Mouse (Mus musculus) heart, adult 9 months (tissue): ENCODE data around the gene Cdc40.
A peak's percentile ranks its signal among the peaks of the same experiment; 100 is the strongest.

Experiments used
- DNase-seq, 2 experiments: peaks; one replicate each; pipeline ENCODE4 v3.0.0; 2022; ENCODE audit warnings: low spot score in 2 of 2

Cdc40 gene

GRCm38 (mm10) chr10:40882831-40883643 lies at the start of gene Cdc40, which contains the start of gene Wasf1:
Gene Cdc40, minus strand, starts transcription at chr10:40883311.
Gene Wasf1, plus strand, starts transcription at chr10:40883475.
- DNase-seq = peak; percentile 95

GRCm38 (mm10) chr10:40919464-40919863 lies 36.4 kb upstream of the Cdc40 start:
- no peak for DNase-seq

DNA sequence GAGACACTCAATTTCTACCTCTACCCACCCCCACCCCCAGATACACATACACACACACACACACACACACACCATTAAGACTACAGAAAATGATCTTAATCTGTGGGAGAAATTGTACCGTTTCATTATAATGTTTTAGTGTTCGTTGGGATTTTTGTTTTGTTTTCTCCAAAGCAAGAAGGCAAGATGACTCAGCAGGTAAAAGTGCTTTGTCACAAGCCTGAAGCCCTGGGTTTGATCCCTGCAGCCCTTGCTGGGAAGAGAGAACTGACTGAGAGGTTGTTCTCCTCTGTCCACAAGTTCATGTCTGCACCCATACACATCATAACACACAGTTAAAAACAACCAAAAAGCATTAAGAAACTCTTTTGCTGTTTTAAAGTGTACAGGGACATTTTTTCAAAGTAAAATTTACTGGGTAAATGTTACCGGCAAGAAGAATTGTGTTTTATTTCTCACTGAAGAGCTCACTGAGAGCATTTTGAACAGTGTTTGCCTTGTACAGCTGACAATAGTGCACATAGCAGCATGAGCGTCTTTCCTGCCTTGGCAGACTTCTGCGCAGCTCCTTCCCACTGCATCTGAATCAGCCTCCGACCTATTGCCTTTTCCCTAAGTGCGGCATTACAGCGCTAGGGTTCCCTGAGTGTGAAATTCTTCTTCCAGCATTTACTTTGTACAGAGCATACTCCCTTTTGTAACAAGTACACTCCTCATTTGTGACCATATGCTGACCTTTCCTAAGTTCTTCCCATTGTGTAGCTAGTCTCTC lies 35.7 kb upstream of the Cdc40 start:
- DNase-seq = no peak

GRCm38 (mm10) chr10:40915240-40915639 lies 32.1 kb upstream of the Cdc40 start:
- no peak for DNase-seq

- no peak for DNase-seq
Measured at GRCm38 (mm10) chr10:40910811-40911210, 27.7 kb upstream of the Cdc40 start.

DNA sequence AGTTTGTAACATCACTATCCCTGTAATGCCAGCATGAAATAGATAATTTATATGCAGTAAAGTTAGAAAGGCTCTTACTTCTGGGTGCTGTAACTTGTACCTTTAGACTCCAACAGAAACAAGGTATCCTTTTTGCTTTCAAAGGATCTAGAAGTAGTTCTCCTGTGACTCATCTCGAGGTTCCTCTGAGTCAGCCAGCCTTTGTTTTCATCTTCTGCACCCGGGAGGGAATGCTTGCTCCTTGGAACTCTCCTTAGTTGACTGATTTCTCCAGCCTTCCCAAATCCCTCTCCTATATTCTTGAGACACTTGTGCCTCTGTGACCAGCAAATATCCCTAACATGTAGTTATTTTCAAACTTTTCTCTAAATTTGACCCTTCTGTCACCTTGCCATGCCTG lies 25.5 kb upstream of the Cdc40 start:
- no peak for DNase-seq

DNA sequence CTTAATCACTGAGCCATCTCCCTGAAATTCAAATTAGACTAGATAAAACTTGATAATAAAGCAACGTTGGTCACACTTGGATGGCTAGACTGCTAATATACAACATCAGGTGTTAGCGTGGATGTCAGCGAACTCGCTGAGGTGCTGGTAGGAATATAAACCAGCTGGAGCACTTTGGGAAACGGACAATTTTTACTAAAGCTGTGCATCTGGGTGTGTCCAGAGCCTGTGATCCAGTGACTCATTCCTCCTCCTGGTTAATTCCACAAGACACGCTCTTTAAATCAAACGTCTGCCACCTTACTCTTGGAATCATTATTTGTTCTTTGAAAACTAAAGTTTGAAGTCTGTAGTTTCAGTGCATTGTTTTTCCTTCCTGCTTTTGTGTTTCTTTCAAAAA lies 23.7 kb upstream of the Cdc40 start:
- DNase-seq = no peak

- no peak for DNase-seq
Measured at GRCm38 (mm10) chr10:40906131-40906530, 23.0 kb upstream of the Cdc40 start.

- DNase-seq = no peak
Measured at GRCm38 (mm10) chr10:40901786-40902185, 18.7 kb upstream of the Cdc40 start.

DNA sequence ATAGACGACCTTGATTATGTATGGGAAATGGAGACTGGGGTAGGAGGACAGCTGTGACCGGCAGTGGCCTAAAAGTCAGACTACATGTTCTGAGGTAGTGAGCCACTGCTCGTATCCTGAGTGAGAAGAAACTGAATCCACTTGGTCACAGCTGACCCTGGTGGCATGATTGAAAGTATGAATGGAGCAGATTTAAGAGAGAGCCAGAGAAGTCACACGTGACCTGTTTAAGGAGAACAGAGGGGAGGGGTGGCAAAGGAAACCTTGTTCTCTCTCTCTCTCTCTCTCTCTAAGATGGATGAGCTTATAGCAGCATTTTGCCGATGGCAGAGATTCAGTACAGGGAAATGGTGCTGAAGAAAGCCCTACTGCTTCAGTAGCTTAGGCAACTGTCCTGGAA lies 13.5 kb upstream of the Cdc40 start:
- DNase-seq = no peak

DNA sequence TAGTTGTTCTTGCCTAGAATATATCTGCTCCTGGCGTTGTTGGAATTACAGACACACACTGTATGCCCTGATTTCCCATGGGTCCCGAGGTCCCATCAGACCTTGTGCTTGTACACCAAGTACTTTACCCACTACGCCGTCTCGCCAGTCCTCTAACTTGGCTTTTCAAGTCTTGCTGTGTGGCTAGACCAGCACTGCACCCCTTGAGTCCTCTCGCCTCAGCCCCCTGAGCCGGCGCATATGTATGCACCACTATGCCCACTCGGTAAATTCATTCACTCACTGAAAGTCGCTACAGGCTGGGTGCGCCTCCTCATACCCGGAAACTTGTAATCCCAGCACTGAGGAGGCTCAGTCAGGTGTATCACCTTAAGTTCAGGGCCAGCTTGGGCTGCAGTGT lies 12.7 kb upstream of the Cdc40 start:
- no peak for DNase-seq

- no peak for DNase-seq
Measured at GRCm38 (mm10) chr10:40889146-40889545, 6.0 kb upstream of the Cdc40 start.

- no peak for DNase-seq
Measured at GRCm38 (mm10) chr10:40887316-40887715, 4.2 kb upstream of the Cdc40 start.

- DNase-seq = no peak
Measured at GRCm38 (mm10) chr10:40885432-40885831, 2.3 kb upstream of the Cdc40 start.

DNA sequence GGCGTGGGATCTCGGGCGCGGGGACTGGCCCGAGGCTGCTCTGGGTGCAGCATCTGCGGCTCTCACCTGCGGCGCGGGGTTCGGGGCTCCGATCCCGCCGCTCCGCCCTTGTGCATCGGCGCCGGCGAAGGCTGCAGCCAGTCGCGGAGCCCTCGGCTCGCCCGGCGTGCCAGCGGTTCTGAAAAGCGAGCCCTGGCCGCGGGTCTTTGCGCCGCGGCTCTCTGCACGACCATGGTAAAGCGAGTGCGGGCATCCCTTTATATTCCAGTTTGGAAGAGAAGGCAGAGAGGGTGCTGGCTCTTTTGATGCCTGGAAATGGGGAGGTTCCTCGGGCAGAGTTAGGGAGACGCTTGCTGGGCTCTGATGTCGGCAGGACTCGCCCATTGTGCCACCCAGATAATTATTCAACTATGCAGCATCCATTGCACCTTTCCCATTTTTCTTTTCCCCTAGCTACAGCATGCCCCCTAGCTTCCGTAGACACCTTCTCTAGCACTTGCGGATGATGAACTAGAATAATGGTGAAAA lies 1.2 kb upstream of the Cdc40 start:
- peak in 1 of 2 experiments; percentile 6 for DNase-seq

GRCm38 (mm10) chr10:40883644-40884278 lies 650 bp upstream of the Cdc40 start:
- DNase-seq = peak in 1 of 2 experiments; percentile 6

- no peak for DNase-seq
Measured at GRCm38 (mm10) chr10:40882333-40882732, 778 bp downstream of the Cdc40 start.

DNA sequence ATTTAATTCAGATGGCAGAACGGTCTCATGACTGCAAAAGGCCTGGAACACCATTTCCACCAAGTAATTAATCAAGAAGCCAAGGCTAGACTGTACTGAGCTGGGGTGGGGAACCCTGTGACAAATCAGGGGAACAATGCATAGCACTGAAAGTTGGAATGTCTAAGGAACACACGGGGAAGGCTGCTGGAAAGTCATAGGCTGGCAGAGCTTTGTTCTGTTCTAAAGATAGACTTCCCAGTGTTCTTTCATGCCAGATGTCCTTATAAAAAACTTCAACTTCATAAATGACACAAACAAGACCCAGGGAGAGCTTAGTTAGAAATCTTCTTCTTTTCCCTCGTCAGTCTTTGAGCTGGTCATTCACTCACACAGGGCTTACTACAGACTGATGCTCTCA lies 1.9 kb downstream of the Cdc40 start:
- peak in 1 of 2 experiments; percentile 1 for DNase-seq

- DNase-seq = no peak
Measured at GRCm38 (mm10) chr10:40879969-40880368, 3.1 kb downstream of the Cdc40 start.

- no peak for DNase-seq
Measured at GRCm38 (mm10) chr10:40878246-40878645, 4.9 kb downstream of the Cdc40 start.

- DNase-seq = no peak
Measured at GRCm38 (mm10) chr10:40872052-40872451, 11.1 kb downstream of the Cdc40 start.

GRCm38 (mm10) chr10:40871301-40871700 lies 11.8 kb downstream of the Cdc40 start:
- no peak for DNase-seq
